Mouse (Mus musculus) cortical plate, adult 2 months (tissue): ENCODE results near the gene Alkbh2. TPM values are rescaled to one million over a fixed set of nuclear protein-coding genes. Genes with fewer than 3 reads are reported as not detected.
A peak's percentile ranks its signal among the peaks of the same experiment; 100 is the strongest.

Source experiments
- H3K27ac ChIP-seq: fragments of 200-500 bp; 2 replicates; pipeline ENCODE4 v1.5.1; 2012; ENCODE audit warnings: low read length, control low read depth, inconsistent platforms; ENCODE audit not compliant: insufficient read depth
- H3K4me1 ChIP-seq: fragments of 200-500 bp; 2 replicates; pipeline ENCODE4 v1.6.1; 2011; ENCODE audit warnings: low read length; ENCODE audit not compliant: control insufficient read depth, insufficient read depth
- H3K4me3 ChIP-seq: fragments of 200-500 bp; 2 replicates; pipeline ENCODE4 v1.5.1; 2011; ENCODE audit warnings: mild to moderate bottlenecking, low read length, control low read depth; ENCODE audit not compliant: insufficient read depth
- CTCF ChIP-seq: fragments of 200-500 bp; IDR thresholded peaks from 2 replicates; pipeline ENCODE4 v1.5.1; 2011; ENCODE audit warnings: mild to moderate bottlenecking, control low read depth, low read length; ENCODE audit not compliant: insufficient read depth; ENCODE audit errors: extremely low read depth
- POLR2A ChIP-seq: fragments of 200-500 bp; IDR thresholded peaks from 2 replicates; pipeline ENCODE4 v1.6.1; 2011; ENCODE audit warnings: mild to moderate bottlenecking, low read length, control low read depth; ENCODE audit not compliant: insufficient read depth; ENCODE audit errors: extremely low read depth
- polyA plus RNA-seq: library from polyadenylated mRNA; depleted of rRNA; stranded (reverse); fragments of >200 nt; gene quantifications from 2 replicates; pipeline ENCODE4 v1.2.3, GENCODE M21; 2012; rRNA removed

Alkbh2 gene
- polyA plus RNA-seq = 8.4 and 11.5 TPM in 2 replicates

- TF ChIP-seq POLR2A = peak; percentile 55; the same call in 1 of the 2 replicates
- peak; percentile 77 for TF ChIP-seq CTCF
- H3K4me3 ChIP-seq = peak within 1 kb of the TSS; percentile 61
- peak within 1 kb of the TSS; percentile 24 for H3K27ac ChIP-seq
- no peaks in the 10 kb centered on the region for H3K4me1 ChIP-seq
Measured at GRCm38 (mm10) chr5:114127374-114128349, at the start of gene Alkbh2. Alkbh2 (minus strand) TSS chr5:114128218.

- TF ChIP-seq CTCF (no peak), POLR2A (no peak)
- Histone ChIP-seq H3K27ac (no peak overlapping the region), H3K4me3 (peak overlapping the region; percentile 42; the same call in 1 of the 2 replicates), H3K4me1 (no peaks in the 10 kb centered on the region)
Measured at GRCm38 (mm10) chr5:114176548-114177400, 48.8 kb upstream of the Alkbh2 start.

- Histone ChIP-seq H3K27ac (peak overlapping the region; percentile 41; the same call in 1 of the 2 replicates), H3K4me1 (no peaks in the 10 kb centered on the region), H3K4me3 (peak overlapping the region; percentile 42)
- TF ChIP-seq CTCF (no peak), POLR2A (0 out of 2 replicates have a peak, but pooled peaks have one; percentile 33)
Measured at GRCm38 (mm10) chr5:114175596-114176171, 47.7 kb upstream of the Alkbh2 start.

- 0 out of 2 replicates have a peak, but pooled peaks have one; percentile 2 for TF ChIP-seq CTCF
- no peak for TF ChIP-seq POLR2A
- Histone ChIP-seq H3K27ac (no peak overlapping the region), H3K4me1 (no peaks in the 10 kb centered on the region), H3K4me3 (no peak overlapping the region)
Measured at GRCm38 (mm10) chr5:114174639-114175038, 46.6 kb upstream of the Alkbh2 start.

GRCm38 (mm10) chr5:114173877-114174581 is 46.0 kb upstream of the Alkbh2 start:
- no peak overlapping the region for H3K4me3 ChIP-seq
- no peak overlapping the region for H3K27ac ChIP-seq
- TF ChIP-seq POLR2A = no peak
- no peak for TF ChIP-seq CTCF
- H3K4me1 ChIP-seq = no peaks in the 10 kb centered on the region

- TF ChIP-seq CTCF (no peak), POLR2A (no peak)
- Histone ChIP-seq H3K27ac (no peak overlapping the region), H3K4me3 (no peak overlapping the region), H3K4me1 (no peaks in the 10 kb centered on the region)
Measured at GRCm38 (mm10) chr5:114173458-114173857, 45.4 kb upstream of the Alkbh2 start.

- no peak for TF ChIP-seq POLR2A
- TF ChIP-seq CTCF = no peak
- Histone ChIP-seq H3K4me1 (no peaks in the 10 kb centered on the region), H3K4me3 (no peak overlapping the region), H3K27ac (no peak overlapping the region)
Measured at GRCm38 (mm10) chr5:114172936-114173335, 44.9 kb upstream of the Alkbh2 start.

GRCm38 (mm10) chr5:114170345-114170744 is 42.3 kb upstream of the Alkbh2 start:
- no peak for TF ChIP-seq POLR2A
- no peak for TF ChIP-seq CTCF
- H3K27ac ChIP-seq = no peak overlapping the region
- H3K4me1 ChIP-seq = no peaks in the 10 kb centered on the region
- no peak overlapping the region for H3K4me3 ChIP-seq

- no peak overlapping the region for H3K4me3 ChIP-seq
- H3K4me1 ChIP-seq = peaks cover 2% of the 10 kb centered on the region
- peak overlapping the region; percentile 45; the same call in 1 of the 2 replicates for H3K27ac ChIP-seq
- TF ChIP-seq POLR2A (no peak), CTCF (no peak)
Measured at GRCm38 (mm10) chr5:114163117-114163696, 35.2 kb upstream of the Alkbh2 start.
